Mouse (Mus musculus): ENCODE results near the gene Actb. TPM values are rescaled to one million over a fixed set of nuclear protein-coding genes. Genes with fewer than 3 reads are reported as not detected.

Actb gene
- total RNA-seq, 2 experiments from 2014 or later = 898 to 947 TPM

DNA sequence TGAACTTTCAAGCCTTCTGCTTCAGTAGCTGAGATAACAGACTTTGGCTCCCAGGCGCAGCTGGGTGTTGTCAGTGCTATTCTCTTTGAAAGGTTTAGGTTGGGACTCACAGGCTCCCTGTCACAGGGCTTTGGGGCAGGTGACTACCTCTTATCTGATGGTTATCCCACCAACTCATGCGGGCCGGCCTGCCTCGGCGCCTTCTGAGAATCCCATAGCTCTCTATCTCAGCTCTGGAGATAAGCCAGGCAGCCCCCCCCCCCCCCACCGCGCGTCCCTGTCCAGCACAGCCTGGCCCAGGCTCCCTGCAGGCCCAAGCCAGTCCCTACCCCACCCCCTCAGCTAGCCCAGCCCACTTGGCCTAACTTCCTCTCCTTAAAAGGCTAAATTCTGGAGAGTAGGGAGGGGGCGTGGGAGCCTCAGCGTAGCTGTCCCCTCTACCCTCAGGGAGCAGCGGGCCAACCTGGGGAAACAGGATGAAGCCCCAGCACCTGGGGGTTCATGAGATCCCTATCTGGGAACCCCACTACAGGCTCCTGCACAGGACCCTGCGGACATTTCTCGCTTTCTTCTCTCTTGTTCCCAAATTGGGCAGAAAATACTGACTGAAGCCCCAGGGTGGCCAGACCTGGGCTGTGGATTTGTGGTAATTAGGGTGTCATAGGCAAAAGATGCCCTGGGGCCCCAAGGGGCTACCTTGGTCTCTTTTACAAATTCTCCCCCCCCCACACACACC lies 19.8 kb upstream of the Actb start:
- peak; percentile 64 for DNase-seq (ENCODE audit: low spot score)
- intact Hi-C loops (cut with DNase I) = loop anchor here (2.0 kb wide), 1 partner anchor 18 kb away; no protein-coding TSS in a partner anchor

DNA sequence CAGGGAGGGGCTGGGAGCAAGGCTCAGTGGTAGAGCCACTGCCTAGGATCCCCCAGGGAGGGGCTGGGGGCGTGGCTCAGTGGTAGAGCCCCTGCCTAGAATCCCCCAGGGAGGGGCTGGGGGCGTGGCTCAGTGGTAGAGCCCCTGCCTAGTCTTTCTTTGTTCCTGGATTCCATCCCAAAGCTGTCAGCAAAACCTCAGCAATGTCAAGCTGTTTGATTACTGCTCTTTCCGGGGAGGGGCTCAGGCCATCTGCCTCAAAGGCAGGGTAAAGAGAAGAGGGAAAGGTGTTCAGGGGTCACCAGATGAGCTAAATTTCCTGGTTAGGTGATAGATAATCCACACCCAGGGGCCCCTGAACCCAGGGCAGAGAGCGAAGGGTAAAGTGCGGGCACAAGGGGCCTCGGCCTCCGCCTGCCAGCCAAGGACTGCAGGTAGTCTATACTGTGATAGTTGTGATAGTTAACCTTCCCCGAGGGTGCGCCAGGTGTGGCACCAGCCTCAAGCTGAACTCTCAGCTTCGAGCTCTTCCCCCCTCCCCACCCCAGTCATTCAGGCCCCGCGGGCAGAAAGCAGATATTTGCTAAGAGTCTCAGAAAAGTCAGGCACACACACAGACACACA lies 17.9 kb upstream of the Actb start:
- no peak for DNase-seq (ENCODE audit: low spot score)
- intact Hi-C loops (cut with DNase I) = no loop called here

DNA sequence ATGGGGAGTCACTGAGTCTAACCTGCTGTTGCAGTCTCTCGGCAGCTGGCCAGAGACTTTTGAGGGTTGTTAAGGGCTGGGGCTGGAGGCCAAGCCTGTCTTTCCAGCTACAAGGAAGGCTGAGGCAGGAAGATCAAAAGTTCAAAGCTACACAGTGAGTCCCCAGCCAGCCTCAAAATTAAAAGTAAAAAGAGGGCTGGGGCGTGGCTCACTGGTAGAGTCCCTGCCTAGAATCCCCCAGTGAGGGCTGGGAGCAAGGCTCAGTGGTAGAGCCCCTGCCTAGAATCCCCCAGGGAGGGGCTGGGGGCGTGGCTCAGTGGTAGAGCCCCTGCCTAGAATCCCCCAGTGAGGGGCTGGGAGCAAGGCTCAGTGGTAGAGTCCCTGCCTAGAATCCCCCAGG lies 17.2 kb upstream of the Actb start:
- DNase-seq (ENCODE audit: low spot score) = no peak
- intact Hi-C loops (cut with DNase I) = no loop called here

DNA sequence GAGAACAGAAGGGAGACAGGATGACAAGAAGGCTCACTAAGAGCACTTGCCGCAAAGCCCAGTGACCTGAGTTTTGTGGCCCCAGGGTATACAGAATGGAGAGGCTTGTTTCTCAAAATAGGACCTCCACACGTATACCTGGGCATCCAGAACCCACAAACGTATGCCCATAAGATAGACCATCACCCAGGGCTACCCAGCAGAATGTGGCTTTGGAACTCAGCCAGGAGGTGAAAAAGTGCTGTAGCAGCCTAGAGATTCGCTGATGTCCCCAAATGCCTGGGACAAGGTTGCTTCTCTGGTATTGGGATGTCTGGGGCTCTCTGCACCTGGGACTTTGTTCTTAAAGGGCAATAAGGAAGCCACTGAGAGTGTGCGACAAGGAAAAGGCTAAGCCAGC lies 15.7 kb upstream of the Actb start:
- no peak for DNase-seq (ENCODE audit: low spot score)
- intact Hi-C loops (cut with DNase I) = no loop called here

DNA sequence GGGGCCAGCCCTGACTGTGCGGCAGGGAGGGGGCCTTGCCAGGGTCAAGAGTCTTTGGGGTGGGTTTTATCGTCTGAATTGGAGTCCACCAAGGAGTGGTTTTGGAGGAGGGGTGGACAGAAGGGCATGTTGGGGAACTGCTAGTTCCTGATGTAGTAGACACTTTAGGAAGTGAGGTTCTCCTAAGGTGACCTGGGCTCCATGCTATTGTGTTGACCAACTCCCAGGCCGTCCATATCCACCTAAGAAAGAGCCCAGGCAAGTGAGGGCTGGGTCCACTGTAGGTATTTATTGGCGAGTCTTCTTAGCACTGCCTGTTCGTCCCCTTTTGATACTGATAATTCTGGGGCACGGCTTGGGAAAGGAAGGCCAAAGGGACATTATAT lies 14.5 kb upstream of the Actb start:
- no peak for DNase-seq (ENCODE audit: low spot score)
- intact Hi-C loops (cut with DNase I) = no loop called here

DNA sequence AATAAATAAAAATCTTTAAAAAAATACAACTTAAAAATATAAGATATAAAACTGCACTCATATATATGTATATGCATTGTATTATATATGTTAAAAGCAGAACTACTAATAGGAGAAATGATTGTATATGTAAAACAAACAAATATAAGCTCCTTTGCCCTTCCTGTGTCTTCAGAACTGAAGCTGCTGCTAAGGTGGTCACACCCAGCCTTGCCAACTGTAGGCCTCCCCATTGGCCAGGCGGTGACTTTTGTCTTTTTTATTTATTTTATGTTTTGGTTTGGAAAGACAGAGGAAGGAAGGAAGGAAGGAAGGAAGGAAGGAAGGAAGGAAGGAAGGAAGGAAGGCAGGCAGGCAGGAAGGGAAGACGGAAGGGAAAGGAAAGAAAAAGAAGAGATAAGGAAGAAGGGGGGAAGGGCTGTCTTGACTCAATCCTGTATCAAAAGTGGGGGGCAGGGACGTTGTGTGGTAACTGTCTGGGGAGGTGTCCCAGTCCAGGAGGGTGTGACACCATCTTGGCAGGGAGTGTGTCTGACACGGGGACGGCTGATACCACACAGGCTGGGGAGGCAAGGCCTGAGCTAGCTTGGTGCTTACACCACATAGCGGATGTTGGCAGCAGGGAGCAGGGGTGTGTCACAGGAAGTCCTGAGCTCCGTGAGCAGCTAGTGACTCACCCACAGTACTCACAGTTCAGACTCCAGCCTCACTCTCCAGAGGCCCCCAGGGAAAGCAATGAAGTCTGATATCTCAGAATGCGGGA lies 13.9 kb upstream of the Actb start:
- intact Hi-C loops (cut with DNase I) = no loop called here

DNA sequence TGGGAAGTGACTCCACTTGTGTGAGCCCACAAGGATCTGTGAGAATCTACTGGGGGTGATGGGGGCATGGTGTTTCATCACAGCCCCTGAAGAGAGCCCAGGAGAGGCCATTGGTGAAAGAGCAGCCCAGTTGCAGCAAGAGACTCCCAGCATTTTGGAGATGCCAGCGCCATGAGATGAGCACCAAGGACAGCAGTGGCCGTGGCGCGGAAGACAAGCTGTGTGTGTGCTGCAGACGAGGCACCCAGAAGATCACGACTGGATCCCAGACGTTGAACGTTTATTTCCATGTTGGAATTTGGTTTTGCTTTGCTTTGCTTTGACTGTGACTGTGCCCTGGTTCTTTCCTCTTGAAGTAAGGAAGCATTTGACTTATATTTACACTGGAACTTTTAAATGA lies 10.8 kb upstream of the Actb start:
- no peak for DNase-seq (ENCODE audit: low spot score)
- intact Hi-C loops (cut with DNase I) = no loop called here

More for the DNA sequence above, 13.9 kb upstream of the Actb start:
- peak; percentile 89 for DNase-seq (ENCODE audit: low spot score)

DNA sequence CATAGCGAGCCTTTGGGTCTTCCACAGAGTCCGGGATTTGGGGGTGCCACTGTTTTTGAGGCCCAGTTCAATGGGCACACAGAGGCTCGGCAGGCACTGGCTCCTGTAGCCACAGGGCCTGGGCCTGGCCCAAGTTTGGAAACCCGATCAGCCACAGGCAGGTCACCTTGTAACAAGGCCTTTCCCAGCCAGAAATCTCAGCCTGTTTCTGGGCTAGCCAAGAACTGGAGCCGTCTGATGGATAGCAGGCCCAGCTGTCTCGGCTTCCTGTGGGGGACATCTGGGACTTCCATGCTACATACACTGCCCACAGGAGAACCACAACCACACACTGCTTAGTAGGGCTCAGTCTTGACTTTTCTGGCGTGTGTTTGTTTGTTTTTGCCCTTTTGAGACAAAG lies 10.0 kb upstream of the Actb start:
- DNase-seq (ENCODE audit: low spot score) = no peak
- intact Hi-C loops (cut with DNase I) = no loop called here

DNA sequence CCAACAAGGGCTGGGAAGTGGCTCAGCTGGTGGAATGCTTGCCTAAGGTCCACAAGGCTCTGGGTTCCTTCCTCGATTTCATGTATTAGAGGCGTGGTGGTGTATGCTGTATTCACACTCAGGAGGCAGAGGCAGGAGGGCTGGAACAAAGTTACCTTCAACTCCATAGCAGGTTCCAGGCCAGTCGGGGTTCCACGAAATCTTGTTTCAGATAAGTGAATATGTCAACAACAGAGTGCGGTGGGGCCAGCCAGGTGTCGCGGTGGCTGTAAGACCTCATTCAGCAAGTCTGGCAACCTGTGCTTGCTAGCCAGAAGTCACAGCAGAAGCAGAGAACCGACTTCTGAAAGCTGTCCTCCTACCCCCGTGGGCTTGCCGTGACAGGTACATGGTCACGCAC lies 8.7 kb upstream of the Actb start:
- intact Hi-C loops (cut with DNase I) = no loop called here
- DNase-seq (ENCODE audit: low spot score) = no peak

DNA sequence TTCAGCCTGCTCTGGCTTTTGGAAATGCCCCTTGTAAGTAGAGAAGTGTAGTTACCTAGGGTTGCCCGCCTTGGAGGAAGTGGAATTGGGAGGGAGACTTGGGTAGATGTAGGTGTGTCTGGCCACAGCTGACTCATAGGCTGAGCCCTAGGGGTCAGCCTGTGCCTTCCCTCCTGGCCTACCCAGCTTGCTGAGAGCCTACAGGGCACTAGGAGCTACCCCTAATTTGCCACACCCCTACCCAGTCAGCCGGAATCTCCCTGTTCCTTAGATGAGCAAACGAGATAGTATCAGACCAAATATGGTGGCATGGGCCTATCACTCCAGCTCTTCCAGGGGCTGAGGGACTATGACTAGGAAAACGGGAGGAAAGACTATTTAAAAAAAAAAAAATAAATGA lies 6.2 kb upstream of the Actb start:
- intact Hi-C loops (cut with DNase I) = no loop called here

DNA sequence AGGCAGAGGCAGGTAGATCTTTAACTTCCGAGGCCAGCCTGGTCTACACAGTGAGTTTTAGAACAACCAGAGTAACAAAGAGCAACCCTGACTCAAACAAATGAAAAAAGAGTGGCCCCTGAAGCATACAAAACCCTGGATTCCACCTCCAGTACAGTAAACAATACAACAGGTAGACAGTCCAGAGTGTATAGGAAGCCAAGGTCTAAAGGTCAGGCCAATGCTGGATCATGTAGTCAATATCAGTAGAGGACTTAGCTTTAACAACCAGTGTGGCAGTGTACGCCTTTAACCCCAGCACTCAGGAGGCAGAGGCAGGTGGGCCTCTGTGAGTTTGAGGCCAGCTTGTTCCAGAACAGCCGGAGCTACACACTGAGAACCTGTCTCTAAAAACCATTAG lies 5.8 kb upstream of the Actb start:
- no peak for DNase-seq (ENCODE audit: low spot score)
- intact Hi-C loops (cut with DNase I) = no loop called here

More for the DNA sequence above, 6.2 kb upstream of the Actb start:
- DNase-seq (ENCODE audit: low spot score) = no peak

DNA sequence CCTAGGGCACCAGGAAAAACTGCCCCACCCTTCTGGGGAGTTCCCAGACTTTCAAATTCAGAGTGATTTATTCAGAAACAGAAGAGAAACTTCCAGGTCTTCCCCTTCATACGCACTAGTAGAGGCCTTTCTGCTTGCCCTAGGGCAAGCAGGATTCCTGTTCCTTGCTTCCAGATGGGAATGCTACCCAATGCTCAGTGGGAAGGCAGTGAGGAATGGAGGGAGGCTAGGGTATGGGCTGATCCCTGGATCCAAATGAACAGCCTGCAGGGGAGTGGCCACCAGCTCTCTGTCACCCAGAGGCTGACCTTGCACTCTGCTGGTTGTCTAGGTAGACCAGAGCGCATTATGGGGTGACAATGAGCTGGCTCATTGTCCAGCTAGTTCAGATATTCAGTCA lies 5.1 kb upstream of the Actb start:
- intact Hi-C loops (cut with DNase I) = no loop called here
- DNase-seq (ENCODE audit: low spot score) = no peak

DNA sequence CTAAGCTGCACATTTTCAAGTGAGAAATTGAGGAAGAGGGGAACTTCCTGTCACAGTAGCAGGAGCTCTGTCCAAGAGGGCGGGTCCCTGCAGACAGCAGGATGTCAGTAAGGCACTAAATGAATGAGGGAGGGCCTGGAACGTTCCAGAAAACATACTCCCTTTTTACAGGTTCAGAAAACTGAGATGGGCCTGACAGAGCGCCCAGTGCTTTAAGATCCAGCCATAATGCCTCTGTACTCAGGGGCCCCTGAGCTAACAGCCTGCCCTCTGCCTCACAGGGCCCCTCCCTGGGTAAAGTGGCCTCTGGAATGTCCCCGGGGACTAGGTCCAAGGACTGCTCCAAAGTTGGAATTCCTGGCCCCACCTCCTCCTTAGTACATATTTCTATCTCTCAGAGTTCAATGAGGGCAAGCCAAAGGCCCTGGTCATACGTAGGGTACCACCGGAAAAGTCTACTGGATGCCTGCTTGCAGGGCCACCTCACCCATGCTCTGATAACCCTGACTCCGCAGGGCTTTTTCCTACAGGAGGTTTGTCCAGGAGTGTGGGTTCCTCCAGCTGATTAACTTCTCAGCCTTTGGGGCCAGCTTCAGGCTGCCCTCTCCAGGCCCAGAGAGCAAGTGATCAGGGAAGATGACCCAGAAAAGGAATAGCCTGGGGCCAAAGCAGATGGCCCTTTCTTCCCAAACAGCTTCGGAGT lies 3.2 kb upstream of the Actb start:
- intact Hi-C loops (cut with DNase I) = loop anchor here (2.0 to 5.0 kb wide), 2 partner anchors 17 to 87 kb away; no protein-coding TSS in a partner anchor

DNA sequence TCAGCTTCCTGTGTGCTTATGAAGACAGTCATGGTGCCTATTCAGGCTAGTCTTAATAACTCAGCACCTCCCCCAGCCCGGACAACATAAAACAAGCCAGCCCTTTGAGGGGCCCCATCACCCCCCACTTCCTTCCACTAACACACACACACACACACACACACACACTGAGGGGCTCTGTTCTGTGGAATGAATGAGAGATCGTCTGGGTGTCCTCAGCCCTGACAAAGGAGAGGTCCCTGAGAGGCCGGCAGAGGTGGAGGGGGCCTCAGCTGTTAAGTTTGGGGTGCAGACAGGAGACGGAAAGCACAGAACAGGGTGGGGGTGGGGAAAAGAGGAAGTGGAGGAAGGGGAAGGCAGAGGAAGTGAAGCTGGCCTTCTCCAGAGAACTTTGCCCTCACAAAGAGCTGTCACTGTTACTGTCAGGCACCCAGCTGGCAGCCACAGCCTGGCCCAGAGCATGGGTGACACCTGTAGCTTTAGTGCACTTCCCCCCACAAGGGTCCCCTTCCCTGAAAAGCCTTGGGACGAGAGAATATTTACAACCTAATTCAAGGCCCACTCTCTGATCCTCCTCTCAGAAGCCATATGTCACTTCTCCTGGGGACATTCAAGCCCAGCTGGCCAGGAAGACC lies 2.5 kb upstream of the Actb start:
- DNase-seq (ENCODE audit: low spot score) = no peak
- intact Hi-C loops (cut with DNase I) = loop anchor here (2.0 to 5.0 kb wide), 2 partner anchors 18 to 87 kb away; no protein-coding TSS in a partner anchor

More for the DNA sequence above, 3.2 kb upstream of the Actb start:
- DNase-seq (ENCODE audit: low spot score) = peak; percentile 48

DNA sequence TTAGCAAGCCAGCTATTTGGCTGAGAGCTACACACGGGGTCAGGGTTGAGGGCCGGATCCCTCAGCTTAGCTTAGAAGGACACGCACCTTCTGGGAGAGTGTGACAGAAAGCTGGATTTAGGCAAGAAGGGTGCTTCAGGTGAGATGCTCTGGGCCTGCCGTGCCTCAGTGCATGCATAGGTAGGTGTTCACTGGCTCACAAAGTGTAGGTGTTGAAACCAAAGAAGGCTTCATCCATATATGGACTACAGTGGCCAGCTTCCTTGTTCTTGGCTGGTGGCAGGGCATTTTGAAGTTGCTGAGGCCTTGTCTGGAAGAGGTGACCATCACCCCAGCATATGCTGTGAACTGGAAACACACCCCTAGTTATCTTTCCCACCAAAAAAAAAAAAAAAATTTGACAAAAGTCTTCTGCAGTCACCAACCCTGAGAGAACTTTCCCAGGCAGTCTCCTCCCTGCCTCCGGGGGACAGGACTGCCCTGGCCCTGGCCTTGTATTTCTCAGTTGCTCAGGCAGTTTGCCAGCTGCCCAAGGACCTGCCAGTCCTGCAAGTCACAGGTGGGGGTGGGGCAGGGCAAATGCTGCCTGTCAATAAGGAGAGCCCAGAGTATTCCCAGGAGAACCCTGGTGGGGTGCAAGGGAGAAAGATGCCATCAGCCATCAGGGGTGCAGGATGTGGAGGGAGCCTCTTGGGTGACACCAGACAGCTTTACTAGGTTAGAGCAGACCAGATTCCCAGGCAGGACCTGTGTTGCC lies 1.4 kb upstream of the Actb start:
- intact Hi-C loops (cut with DNase I) = loop anchor here (2.0 to 5.0 kb wide), 2 partner anchors 19 to 86 kb away; no protein-coding TSS in a partner anchor

DNA sequence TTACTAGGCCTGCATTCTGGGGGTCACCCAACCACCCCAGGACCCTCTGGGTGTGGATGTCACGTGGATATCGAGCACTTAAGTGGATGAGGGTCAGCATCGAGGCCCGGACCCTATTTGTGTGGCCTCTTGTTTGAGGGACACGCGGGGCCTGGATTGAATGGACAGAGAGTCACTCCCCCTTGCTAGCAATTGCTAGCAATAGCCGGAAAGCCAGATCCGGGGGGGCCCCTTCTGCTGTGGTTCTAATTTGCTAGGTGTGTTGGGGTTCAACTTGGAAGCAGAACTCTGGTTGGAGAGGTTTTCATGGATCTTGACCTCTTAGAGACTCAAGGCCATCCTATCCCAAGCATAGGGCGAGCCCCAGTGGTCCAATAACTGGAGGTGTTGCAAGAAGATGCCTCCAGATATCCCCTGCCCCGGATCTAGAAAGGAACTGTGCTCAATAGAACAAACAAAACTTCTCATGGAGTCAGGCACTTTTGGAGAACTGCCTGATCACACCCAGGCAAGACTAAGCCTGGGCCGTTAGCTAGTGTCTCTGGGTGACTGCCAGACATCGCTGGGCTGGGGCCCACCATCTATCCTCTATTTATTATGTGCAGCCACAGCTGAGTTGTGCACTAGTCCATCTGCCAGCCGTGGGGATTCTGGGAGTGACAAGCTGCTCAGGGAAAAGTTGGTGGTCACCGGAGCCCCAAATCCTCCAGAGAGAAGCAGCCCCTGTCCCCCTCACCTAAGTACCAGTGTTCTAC lies 671 bp upstream of the Actb start:
- intact Hi-C loops (cut with DNase I) = loop anchor here (5.0 kb wide), 1 partner anchor 85 kb away; no protein-coding TSS in a partner anchor
- peak; percentile 56 for DNase-seq (ENCODE audit: low spot score)

More for the DNA sequence above, 1.4 kb upstream of the Actb start:
- DNase-seq (ENCODE audit: low spot score) = peak; percentile 49

DNA sequence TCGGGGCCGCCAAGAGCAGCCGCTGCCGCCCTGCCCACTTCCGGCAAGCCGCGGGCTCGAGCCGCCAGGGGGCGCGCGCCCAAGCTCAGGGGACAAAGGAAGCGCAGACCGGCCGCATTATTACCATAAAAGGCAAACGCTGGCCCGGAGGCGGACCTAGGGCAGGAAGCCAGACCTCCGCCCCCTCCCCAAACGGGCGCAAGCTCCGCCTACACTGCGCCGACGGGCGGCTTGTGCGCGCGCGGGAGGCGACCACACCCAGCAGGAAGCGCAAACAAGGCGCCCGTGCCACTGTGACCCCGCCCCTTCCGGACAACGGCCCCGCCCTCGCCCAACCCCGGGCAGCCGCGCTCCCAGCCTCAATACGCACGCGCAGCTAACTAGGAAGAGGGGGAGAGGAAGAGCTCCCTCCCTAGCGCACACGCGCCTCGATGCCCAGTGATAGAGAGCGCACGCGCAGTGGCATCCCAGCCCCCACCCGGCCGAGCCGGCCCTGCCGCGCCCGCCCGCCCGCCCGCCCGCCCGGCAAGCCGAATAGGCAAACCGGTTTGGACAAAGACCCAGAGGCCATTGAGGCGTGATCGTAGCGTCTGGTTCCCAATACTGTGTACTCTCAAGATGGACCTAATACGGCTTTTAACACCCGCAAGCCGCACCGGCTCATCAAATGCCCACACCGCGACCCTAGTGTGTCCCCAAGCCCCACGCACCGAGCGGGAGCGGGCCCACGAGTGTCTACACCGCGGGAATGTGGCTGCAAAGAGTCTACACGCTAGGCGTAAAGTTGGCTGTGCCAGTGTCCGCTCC lies 626 bp downstream of the Actb start:
- intact Hi-C loops (cut with DNase I) = loop anchor here (1.0 to 5.0 kb wide), 2 partner anchors 26 to 84 kb away; no protein-coding TSS in a partner anchor
- DNase-seq (ENCODE audit: low spot score) = peak; percentile 99
